Mouse (Mus musculus): ENCODE measurements around the gene Farp2. TPM values are rescaled to one million over a fixed set of nuclear protein-coding genes. Genes with fewer than 3 reads are reported as not detected.

The Farp2 gene
- polyA plus RNA-seq, 1 experiment, result 4.7 TPM

DNA sequence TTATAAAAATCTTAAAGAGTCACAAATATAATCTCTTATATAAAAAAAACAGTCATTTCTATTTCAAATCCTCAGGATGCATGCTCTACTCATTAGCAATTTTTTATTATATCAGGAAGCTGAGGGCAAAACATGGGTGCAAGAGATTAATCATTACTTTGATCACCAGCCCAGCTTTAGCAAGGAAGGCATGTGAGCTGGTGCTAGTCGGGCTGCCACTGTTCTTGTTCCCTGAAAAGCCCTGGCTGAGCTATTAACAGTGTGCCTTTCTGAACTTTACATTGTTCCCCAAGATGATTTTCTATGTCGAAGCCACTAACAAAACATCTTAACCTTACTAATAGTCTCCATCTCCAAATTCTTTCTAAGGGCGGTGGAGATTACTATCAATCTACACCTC lies 76.5 kb downstream of the Farp2 start:
- H3K4me3 ChIP-seq (replicated peaks; ENCODE audit: extremely low read depth, low read depth, low read length), result no peak overlapping the region
- no peak for TF ChIP-seq POLR2A (IDR thresholded peaks at IDR 0.05; ENCODE audit: borderline replicate concordance, extremely low read depth, low read depth, low read length)
- no peak for TF ChIP-seq CTCF (IDR thresholded peaks at IDR 0.05; ENCODE audit: insufficient read depth, low read length)
- H3K4me1 ChIP-seq (ENCODE audit: control insufficient read depth, insufficient read depth, low read length), result no peaks in the 10 kb centered on the region
- DNase-seq, result no peak
- whole genome bisulfite sequencing, result 77% methylated on average over 3 of the region's 3 CpGs

DNA sequence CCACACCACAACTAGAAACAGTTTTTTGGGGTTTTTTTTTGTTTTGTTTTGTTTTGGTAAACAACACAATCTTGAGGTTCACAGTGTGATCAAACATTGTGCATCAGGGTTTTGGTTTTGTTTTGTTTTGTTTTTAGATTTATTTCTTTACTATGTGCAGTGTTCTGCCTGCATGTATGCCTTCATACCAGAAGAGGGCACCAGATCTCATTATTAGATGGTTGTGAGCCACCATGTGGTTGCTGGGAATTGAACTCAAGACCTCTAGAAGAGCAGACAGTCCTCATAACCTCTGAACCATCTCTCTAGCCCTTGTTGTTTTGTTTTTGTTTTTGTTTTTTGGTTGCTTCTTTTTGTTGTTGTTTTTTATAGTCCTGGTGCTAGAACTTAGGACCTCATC lies 82.1 kb downstream of the Farp2 start:
- Histone ChIP-seq H3K4me3 (replicated peaks; ENCODE audit: extremely low read depth, low read depth, low read length) (no peak overlapping the region), H3K4me1 (ENCODE audit: control insufficient read depth, insufficient read depth, low read length) (no peaks in the 10 kb centered on the region)
- DNase-seq, result no peak
- TF ChIP-seq CTCF (IDR thresholded peaks at IDR 0.05; ENCODE audit: insufficient read depth, low read length) (no peak), POLR2A (IDR thresholded peaks at IDR 0.05; ENCODE audit: borderline replicate concordance, extremely low read depth, low read depth, low read length) (no peak)

DNA sequence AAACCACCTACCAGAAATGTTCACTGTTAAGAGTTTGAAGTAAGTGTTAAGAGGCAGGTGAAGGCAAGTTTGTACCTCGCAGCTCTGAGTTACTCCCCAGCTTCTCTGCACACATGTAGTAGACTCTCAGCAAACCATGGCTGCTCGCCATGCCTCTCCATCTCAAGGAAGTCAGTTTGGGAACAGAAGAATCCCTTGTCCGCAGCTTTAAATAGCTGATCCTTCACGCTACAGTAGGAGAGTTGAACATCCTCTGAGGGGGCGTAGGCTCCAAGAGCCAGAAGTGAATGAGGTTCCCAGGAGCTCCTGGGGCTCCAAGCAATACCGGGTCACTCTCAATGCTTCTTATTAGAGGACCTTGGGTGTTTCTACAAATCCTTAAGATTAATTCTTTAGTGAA lies 84.0 kb downstream of the Farp2 start:
- Histone ChIP-seq H3K4me3 (replicated peaks; ENCODE audit: extremely low read depth, low read depth, low read length) (no peak overlapping the region), H3K4me1 (ENCODE audit: control insufficient read depth, insufficient read depth, low read length) (no peaks in the 10 kb centered on the region)
- no peak for TF ChIP-seq CTCF (IDR thresholded peaks at IDR 0.05; ENCODE audit: insufficient read depth, low read length)
- TF ChIP-seq POLR2A (IDR thresholded peaks at IDR 0.05; ENCODE audit: borderline replicate concordance, extremely low read depth, low read depth, low read length), result no peak
- no peak for DNase-seq
- 70% methylated on average over 6 of the region's 6 CpGs for WGBS

DNA sequence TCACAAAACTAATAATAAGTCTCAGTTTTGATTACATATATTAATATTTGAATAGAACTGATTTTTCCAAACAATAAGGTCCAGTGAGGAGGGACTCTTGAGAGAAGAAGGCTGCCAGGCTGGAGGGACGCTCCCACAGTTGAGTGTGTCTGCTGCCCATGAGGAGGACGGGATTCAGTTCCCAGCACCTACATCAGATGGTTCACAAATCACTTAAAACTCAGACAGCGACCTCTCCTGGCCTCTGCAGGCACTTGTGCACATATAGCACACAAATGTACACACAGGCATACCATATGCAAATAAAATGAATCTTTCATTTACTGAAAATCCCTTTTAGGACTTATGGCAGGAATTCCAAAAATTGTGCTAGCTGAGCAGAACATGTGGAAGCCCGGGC lies 91.0 kb downstream of the Farp2 start:
- no peak for DNase-seq
- TF ChIP-seq POLR2A (IDR thresholded peaks at IDR 0.05; ENCODE audit: borderline replicate concordance, extremely low read depth, low read depth, low read length) (no peak), CTCF (IDR thresholded peaks at IDR 0.05; ENCODE audit: insufficient read depth, low read length) (no peak)
- WGBS, result 68% methylated on average over 4 of the region's 4 CpGs

DNA sequence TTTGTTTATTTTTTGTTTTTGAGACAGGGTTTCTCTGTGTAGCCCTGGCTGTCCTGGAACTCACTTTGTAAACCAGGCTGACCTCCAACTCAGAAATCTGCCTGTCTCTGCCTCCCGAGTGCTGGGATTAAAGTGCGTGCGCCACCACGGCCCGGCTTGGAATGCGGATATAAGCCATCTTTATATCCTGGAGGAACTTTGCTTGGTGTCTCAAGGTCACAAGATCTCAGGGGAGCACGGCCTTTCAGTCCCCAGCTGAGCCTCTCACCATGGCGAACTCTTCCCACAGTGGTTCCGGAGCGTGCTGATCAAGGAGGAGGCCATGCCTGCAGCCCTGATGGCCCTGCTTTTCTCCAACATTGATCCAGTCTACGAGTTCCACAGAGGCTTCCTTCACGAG lies 92.0 kb downstream of the Farp2 start:
- Histone ChIP-seq H3K4me1 (ENCODE audit: control insufficient read depth, insufficient read depth, low read length) (no peaks in the 10 kb centered on the region), H3K4me3 (replicated peaks; ENCODE audit: extremely low read depth, low read depth, low read length) (no peak overlapping the region)
- 94% methylated on average over 12 of the region's 12 CpGs for WGBS
- no peak for TF ChIP-seq CTCF (IDR thresholded peaks at IDR 0.05; ENCODE audit: insufficient read depth, low read length)
- no peak for TF ChIP-seq POLR2A (IDR thresholded peaks at IDR 0.05; ENCODE audit: borderline replicate concordance, extremely low read depth, low read depth, low read length)
- DNase-seq, result no peak

More for the DNA sequence above, 91.0 kb downstream of the Farp2 start:
- Histone ChIP-seq H3K4me1 (ENCODE audit: control insufficient read depth, insufficient read depth, low read length) (no peaks in the 10 kb centered on the region), H3K4me3 (replicated peaks; ENCODE audit: extremely low read depth, low read depth, low read length) (no peak overlapping the region)

DNA sequence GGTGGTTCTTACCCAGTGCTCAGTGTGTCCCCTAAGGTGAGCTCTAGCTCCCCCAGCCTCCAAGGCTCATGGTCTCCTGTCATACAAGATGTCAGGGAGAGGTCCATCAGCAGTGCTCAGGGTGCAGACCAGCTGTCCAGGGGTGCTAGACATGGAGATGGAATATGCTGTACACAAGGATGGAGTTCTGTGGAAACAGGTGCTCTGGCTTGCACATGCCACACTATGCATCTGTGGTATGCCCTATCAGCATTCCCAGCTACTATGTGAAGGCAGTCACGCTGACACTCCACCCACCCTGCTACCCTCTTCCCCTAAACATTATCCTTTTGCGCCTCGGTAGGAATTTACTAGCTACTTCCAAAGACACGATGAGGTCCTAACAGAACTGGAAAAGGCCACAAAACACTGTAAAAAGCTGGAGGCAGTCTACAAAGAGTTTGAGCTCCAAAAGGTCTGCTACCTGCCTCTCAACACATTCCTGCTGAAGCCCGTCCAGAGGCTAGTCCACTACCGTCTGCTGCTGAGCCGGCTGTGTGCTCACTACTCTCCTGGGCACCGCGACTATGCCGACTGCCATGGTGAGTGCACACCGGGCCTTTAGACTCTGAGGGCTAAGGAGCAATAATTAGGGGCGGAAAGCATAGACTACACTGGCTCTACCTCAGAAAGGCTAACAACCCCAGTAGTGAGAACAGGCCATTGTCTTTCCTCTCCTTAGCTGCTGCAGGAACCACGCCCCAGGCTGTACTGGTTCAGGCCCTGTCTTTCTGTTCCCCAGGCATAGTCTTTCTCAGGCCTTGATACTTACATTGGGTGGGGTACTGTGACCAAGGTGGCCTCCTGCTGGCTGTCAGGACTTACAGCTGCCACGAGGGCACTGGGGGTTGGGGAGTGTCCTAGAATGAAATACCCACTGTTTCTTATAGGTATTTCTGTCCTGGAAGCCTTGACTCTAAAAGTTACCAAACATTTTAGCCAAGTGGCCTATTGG lies 95.5 kb downstream of the Farp2 start:
- no peak for TF ChIP-seq CTCF (IDR thresholded peaks at IDR 0.05; ENCODE audit: insufficient read depth, low read length)
- no peak for DNase-seq
- 84% methylated on average over 14 of the region's 14 CpGs for WGBS
- Histone ChIP-seq H3K4me1 (ENCODE audit: control insufficient read depth, insufficient read depth, low read length) (no peaks in the 10 kb centered on the region), H3K4me3 (replicated peaks; ENCODE audit: extremely low read depth, low read depth, low read length) (no peak overlapping the region)

DNA sequence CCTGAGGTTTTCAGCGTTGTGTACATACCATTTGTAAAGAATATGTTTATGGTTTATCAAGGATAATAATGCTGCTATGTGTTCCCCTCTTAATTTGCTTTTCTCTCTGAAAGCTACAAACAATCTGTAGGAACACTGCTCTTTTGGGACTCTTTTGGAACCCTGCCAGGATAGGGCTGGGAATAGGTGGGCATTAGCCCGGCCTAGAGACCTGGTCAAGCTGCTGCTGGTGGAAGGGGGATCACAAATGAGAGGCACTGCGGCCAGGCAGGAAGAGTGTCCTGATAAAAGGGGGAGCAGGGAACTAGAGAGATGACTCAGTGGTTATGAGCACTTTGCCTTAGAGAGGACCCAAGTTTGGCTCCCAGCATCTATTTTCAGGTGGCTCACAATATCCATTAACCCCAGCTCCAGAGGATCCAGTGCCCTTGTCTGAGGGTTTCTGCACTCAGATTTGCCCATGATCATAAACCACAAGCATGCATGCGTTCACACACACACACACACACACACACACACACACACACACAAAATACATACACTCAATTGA lies 96.9 kb downstream of the Farp2 start:
- Histone ChIP-seq H3K4me3 (replicated peaks; ENCODE audit: extremely low read depth, low read depth, low read length) (no peak overlapping the region), H3K4me1 (ENCODE audit: control insufficient read depth, insufficient read depth, low read length) (no peaks in the 10 kb centered on the region)
- no peak for DNase-seq
- WGBS, result 77% methylated on average over 4 of the region's 4 CpGs
- TF ChIP-seq CTCF (IDR thresholded peaks at IDR 0.05; ENCODE audit: insufficient read depth, low read length), result no peak
- no peak for TF ChIP-seq POLR2A (IDR thresholded peaks at IDR 0.05; ENCODE audit: borderline replicate concordance, extremely low read depth, low read depth, low read length)

DNA sequence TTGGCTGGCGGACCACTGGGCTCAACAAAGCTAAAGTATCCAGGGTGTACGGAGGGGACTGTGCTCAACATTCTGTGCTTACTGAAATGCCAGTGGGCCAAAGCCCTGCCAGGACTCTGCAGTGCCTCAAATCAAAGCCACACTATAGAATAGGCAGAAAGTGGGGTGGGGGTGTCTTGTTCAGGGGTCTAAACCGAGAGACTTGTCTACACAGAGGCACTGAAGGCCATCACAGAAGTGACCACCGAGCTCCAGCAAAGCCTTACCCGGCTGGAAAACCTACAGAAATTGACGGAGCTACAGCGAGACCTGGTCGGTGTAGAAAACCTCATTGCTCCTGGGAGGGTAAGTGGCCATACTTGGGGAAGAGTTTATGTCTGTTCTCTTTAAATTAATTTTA lies 97.9 kb downstream of the Farp2 start:
- DNase-seq, result no peak
- no peak overlapping the region for H3K4me3 ChIP-seq (replicated peaks; ENCODE audit: extremely low read depth, low read depth, low read length)
- H3K4me1 ChIP-seq (ENCODE audit: control insufficient read depth, insufficient read depth, low read length), result no peaks in the 10 kb centered on the region
- 85% methylated on average over 8 of the region's 8 CpGs for WGBS
- TF ChIP-seq CTCF (IDR thresholded peaks at IDR 0.05; ENCODE audit: insufficient read depth, low read length) (no peak), POLR2A (IDR thresholded peaks at IDR 0.05; ENCODE audit: borderline replicate concordance, extremely low read depth, low read depth, low read length) (no peak)

DNA sequence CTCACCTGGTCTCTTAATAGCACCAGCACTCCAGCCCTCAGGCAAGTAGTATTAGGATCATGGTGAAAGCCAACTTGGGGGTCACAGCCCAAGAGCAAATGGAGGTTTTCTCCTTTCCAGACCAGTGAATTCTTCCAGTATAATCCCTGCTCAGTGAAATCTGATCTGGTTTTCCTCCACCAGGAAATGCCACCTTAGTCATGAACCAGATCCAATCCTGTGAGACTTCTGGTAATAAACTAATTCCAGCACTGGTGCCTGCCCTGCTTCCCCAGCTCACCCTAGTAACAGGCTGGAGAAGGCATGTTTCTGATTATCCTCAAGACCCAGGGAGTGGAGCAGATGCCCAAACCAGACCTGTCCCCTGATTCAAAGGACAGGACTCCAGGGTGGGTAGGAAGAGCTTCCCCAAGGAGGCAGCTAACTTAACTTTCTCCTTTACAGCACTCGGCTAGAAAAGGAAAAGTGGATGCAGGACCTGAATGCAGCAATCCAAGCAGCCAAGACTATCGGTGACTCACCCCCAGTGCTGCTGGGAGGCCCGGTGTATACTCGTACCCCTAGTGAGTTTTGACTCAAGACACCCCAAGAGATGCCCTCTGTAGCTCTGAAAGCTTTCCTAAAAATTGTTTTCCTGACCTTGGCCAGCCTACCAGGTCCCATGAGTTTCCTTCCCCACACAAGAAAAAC lies 106.3 kb downstream of the Farp2 start:
- 86% methylated on average over 4 of the region's 4 CpGs for WGBS
- no peak for DNase-seq
- TF ChIP-seq POLR2A (IDR thresholded peaks at IDR 0.05; ENCODE audit: borderline replicate concordance, extremely low read depth, low read depth, low read length), result no peak
- no peak for TF ChIP-seq CTCF (IDR thresholded peaks at IDR 0.05; ENCODE audit: insufficient read depth, low read length)
- Histone ChIP-seq H3K4me3 (replicated peaks; ENCODE audit: extremely low read depth, low read depth, low read length) (no peak overlapping the region), H3K4me1 (ENCODE audit: control insufficient read depth, insufficient read depth, low read length) (no peaks in the 10 kb centered on the region)
